In the genomic region with DNA sequence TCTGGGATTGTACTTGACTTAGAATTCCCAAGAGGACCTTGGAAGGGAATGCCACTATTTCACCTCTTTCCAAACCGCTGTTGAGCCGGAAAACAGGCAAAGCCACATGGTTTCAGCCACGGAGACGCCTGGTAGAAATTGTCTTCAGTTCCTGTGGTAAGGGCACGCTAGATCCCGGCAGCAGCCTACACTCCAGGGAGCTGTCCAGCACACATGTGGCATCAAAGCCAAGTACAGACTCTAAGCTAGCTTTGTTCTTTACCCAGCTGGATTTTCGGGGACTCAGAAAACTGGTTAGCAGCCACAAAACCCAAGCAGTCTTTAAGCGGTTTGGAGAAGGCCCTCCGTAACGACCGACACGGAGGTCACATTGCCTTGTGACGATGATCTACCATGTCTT, we compare ENCODE assay signal across 15 mouse cellular contexts.
DNase-seq lines count a peak whose midpoint lies in the region; ATAC-seq and TF ChIP-seq lines count a peak whose summit lies in the region.
"Had no signal": no experiment of that assay in that cellular context is flagged by ENCODE, and none has a peak within 500 bp of the region (broad histone marks: within the 10 kb centered on the region; RNA-seq: fewer than 3 reads in every experiment).

No protein-coding gene starts in this region.

- H3K4me1 ChIP-seq in lung, postnatal 0 days (ENCODE audit: insufficient read depth, low read depth, low read length) = 0 out of 2 replicates have a peak, but pooled peaks cover 4% of the 10 kb centered on the region
- H3K4me1 ChIP-seq in limb, embryonic 11.5 days (ENCODE audit: control insufficient read depth, insufficient read depth, low read length) = no peaks in the 10 kb centered on the region
- H3K4me1 ChIP-seq in intestine, postnatal 0 days (replicated peaks; ENCODE audit: control insufficient read depth, insufficient read depth, low read length) = no peaks in the 10 kb centered on the region

- no peak overlapping the region for H3K4me3 ChIP-seq in lung, postnatal 0 days (ENCODE audit: low read depth, low read length)
- H3K4me3 ChIP-seq in limb, embryonic 11.5 days (ENCODE audit: low read depth, low read length) = no peak overlapping the region
- no peak overlapping the region for H3K4me3 ChIP-seq in intestine, postnatal 0 days (ENCODE audit: low read depth, low read length)
- H3K4me3 ChIP-seq: erythroblast, embryonic 14.5 days; limb, embryonic 12.5 days had no signal

- no peak overlapping the region for H3K9ac ChIP-seq in lung, postnatal 0 days (replicated peaks; ENCODE audit: low read depth)
- H3K9ac ChIP-seq in limb, embryonic 11.5 days (ENCODE audit: low read length) = no peak overlapping the region
- H3K9ac ChIP-seq in intestine, postnatal 0 days (ENCODE audit: low read depth, low read length) = no peak overlapping the region
- H3K9ac ChIP-seq: hindbrain, embryonic 14.5 days; limb, embryonic 12.5 days had no signal

- peak; percentile 66 for DNase-seq in embryo, embryonic 10 days (ENCODE audit: low spot score)
- DNase-seq in embryo, embryonic 9.5 days (ENCODE audit: extremely low spot score) = no peak
- peak; percentile 32 for DNase-seq in lung, postnatal 0 days (ENCODE audit: low spot score)
- DNase-seq in lung, postnatal 14 days = no peak
- DNase-seq in WW6 (ENCODE audit: low read depth, low spot score) = peak; percentile 4
- peak; percentile 71 for DNase-seq in limb, embryonic 11.5 days (ENCODE audit: low spot score)
- DNase-seq in cerebellum, adult 8-10 months = no peak
- DNase-seq: cerebellum, postnatal 36 days; kidney, adult 9 months; right cerebral cortex, postnatal 14 days; thymus, postnatal 14 days had no signal

- no peak for TF ChIP-seq EP300 in lung, postnatal 0 days (IDR thresholded peaks at IDR 0.05)

- H3K27me3 ChIP-seq in lung, postnatal 0 days (replicated peaks; ENCODE audit: insufficient read depth, low read length) = no peaks in the 10 kb centered on the region
- H3K27me3 ChIP-seq in limb, embryonic 11.5 days (ENCODE audit: control insufficient read depth, insufficient read depth, low read length) = no peaks in the 10 kb centered on the region
- H3K27me3 ChIP-seq in intestine, postnatal 0 days (replicated peaks; ENCODE audit: control insufficient read depth, insufficient read depth, low read length) = no peaks in the 10 kb centered on the region
- H3K27me3 ChIP-seq: limb, embryonic 12.5 days had no signal

- ATAC-seq in lung, postnatal 0 days = no peak
- ATAC-seq in limb, embryonic 11.5 days (ENCODE audit: insufficient number of reproducible peaks, low FRiP score, low TSS enrichment, low read depth) = no peak
- no peak for ATAC-seq in intestine, postnatal 0 days

- no peak for TF ChIP-seq CTCF in lung, postnatal 0 days (IDR thresholded peaks at IDR 0.05)
- no peak for TF ChIP-seq CTCF in intestine, postnatal 0 days (IDR thresholded peaks at IDR 0.05; ENCODE audit: low read depth)

- no peak overlapping the region for H3K4me2 ChIP-seq in lung, postnatal 0 days (replicated peaks; ENCODE audit: low read depth, low read length)
- no peak overlapping the region for H3K4me2 ChIP-seq in limb, embryonic 11.5 days (ENCODE audit: low read depth, severe bottlenecking)
- no peak overlapping the region for H3K4me2 ChIP-seq in intestine, postnatal 0 days (replicated peaks; ENCODE audit: low read depth)
- H3K4me2 ChIP-seq: hindbrain, embryonic 14.5 days; limb, embryonic 12.5 days had no signal

- no peaks in the 10 kb centered on the region for H3K9me3 ChIP-seq in lung, postnatal 0 days (ENCODE audit: low read length)
- no peaks in the 10 kb centered on the region for H3K9me3 ChIP-seq in limb, embryonic 11.5 days (ENCODE audit: control insufficient read depth, low read length)
- no peaks in the 10 kb centered on the region for H3K9me3 ChIP-seq in intestine, postnatal 0 days (ENCODE audit: control insufficient read depth)
- H3K9me3 ChIP-seq: limb, embryonic 12.5 days had no signal

- WGBS in lung, postnatal 0 days = 57% methylated on average over 13 of the region's 13 CpGs
- WGBS in limb, embryonic 11.5 days = 73% methylated on average over 13 of the region's 13 CpGs
- 71% methylated on average over 13 of the region's 13 CpGs for WGBS in intestine, postnatal 0 days

- no peak overlapping the region for H3K27ac ChIP-seq in lung, postnatal 0 days (ENCODE audit: low read length)
- no peak overlapping the region for H3K27ac ChIP-seq in limb, embryonic 11.5 days (replicated peaks; ENCODE audit: low read depth, low read length)
- H3K27ac ChIP-seq in intestine, postnatal 0 days (ENCODE audit: low read depth, low read length) = no peak overlapping the region
- H3K27ac ChIP-seq: hindbrain, embryonic 14.5 days; limb, embryonic 12.5 days had no signal

- no peaks in the 10 kb centered on the region for H3K36me3 ChIP-seq in lung, postnatal 0 days (ENCODE audit: insufficient read depth, low read length)
- no peaks in the 10 kb centered on the region for H3K36me3 ChIP-seq in limb, embryonic 11.5 days (ENCODE audit: control insufficient read depth, insufficient read depth, low read length)
- H3K36me3 ChIP-seq in intestine, postnatal 0 days (ENCODE audit: control insufficient read depth, insufficient read depth) = no peaks in the 10 kb centered on the region
- H3K36me3 ChIP-seq: limb, embryonic 12.5 days had no signal

Comparison
In these comparisons a context has a peak if more than half of its experiments do, and no peak if none do; other contexts are left out.
1. DNase-seq: peak in embryo, embryonic 10 days (single experiment), lung, postnatal 0 days (single experiment), WW6 (single experiment) and limb, embryonic 11.5 days (single experiment); none in embryo, embryonic 9.5 days (single experiment), lung, postnatal 14 days (single experiment) and cerebellum, adult 8-10 months (single experiment).